Mouse (Mus musculus) heart, adult 10 weeks (tissue): ENCODE results near the gene Gm17428. TPM values are rescaled to one million over a fixed set of nuclear protein-coding genes. Genes with fewer than 3 reads are reported as not detected.

Experiments
- polyA plus RNA-seq: library from polyadenylated mRNA; stranded (reverse); fragments of 350-450 nt; fragmentation: Illumina TruSeq; extraction: RNeasy Lipid Tissue Mini Kit (QIAGEN cat#74804); gene quantifications from one replicate; pipeline ENCODE4 v1.2.3, GENCODE M21; 2014; ENCODE audit warnings: low read depth, low replicate concordance

Gm17428 gene
- not detected for polyA plus RNA-seq

DNA sequence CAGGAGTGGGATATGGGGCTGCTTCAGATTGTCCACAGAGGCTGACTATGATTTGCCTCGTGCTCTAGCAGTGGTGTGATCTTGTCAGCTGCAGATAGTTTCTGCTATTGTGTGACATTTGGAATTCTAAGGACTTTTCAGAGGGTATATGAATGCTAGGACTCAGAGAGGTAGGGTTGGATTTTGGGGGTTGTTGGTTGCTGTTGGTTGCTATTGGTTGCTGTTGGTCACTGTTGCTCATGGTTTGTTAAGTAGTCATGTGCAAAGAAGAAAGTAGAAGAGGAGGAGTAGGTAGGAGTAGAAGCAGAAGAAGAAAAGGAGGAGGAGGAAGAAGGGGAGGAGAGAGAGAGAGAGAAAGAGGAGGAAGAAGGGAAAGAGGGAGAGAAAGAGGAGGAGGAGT, at the start of gene Gm17428:
Gene Gm17428 (plus strand): TSS at position 301 of the 400 bp plus-strand sequence.

DNA sequence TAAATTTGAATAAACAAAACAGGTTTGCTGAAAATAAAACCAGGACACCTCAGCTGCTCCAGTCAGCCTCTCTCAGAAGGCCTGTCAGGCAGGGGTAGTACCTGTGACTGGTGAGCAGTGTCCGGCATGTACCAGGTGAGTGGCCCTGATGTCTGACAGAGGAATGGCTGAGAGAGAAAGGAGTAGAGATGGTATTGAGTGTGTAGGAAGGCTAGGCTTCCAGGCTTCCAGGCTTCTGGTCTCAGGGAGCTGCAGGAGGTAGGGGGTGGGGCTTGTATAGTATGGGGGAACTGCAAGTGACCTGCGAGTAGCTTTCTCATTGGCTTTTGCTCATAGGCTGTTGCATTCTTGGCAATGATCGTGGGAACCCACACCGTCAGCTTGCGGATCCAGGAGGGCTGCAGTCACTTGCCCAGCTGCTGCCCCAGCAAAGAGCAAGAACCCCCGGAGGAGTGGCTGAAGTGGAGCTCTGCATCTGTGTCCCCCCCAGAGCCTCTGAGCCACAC, 44.0 kb upstream of the Gm17428 start, which contains the start of gene Il25:
Gene Il25 (plus strand): TSS at position 51 of the 506 bp plus-strand sequence.

DNA sequence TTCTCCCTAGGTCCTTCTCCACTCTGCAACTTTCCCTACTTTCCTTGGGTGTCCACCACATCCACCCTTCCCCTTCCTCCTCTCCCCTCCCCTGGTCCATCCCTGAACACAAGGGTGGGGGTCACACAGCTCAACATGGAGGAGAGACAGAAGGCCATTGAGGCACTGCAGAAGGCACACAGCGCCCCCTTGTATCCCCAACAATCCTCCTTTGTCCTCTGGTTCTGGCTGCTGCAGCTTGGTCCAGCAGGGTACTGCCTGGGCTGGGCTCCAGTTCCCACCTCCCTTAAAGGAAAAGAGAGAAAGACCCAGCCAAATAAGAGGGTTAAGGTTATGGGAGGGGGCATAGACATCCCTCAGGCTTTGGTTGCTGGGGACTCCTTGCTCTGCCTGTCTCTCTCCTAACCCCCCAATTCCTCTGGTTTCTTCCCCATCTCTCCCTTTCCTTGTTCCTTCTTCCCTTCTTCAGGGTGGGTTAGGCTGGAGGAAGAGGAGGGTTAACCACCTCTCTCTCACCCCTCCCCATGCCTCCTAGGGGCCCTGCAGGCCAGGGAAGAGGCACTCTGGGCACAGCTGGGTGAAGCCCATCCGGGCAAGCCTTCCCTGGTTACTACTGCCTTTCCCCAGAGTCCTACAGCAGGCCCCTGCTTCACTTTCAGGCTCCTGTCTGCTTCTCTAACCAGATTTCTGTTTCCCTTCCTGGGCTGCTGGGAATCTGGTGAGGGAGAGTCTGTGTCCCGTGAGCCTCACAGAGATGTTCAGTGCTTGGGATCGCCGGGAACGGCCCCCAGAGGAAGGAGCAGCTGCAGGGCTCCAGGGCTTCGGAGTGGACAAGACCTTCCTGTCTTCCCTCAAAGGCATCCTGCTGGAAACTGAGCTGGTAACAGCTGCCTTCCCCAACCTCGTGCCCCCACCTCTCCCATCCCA, 40.6 kb upstream of the Gm17428 start, which contains the start of gene Cmtm5:
Gene Cmtm5 (plus strand): TSS at position 358 of the 927 bp plus-strand sequence.

DNA sequence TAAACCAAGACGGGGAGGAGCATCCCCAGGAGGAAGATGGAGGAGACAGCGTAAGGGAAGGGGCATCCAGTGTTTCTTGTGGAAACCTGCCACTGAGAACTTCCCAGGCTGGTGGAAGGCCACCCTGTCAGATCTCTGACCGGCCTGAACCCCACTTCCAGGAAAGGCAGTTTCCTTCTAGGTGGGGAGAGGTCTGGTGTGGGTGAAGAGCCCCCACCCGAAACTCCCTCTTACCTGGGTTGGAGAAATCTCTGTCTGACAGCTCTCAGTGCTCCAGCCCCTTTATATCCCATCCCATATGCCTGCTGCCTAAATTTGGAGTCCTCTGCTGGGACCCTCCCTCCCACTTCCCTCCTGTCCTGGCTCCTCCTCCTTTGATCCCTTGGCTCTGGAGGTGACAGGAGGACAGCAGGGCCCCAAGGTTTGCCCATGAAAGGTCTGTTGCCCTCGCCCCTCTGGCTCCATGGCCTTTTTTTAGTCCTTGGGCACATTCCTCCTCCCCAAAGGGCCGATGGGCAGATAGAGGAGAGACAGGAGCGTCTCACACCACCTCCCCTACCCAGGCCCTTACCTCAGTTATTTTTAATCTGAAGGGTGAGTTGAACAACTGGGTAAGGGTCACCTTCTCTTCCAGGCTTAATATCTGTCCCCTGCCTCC, 10.3 kb upstream of the Gm17428 start, which contains the start of gene Myh6:
Gene Myh6 (minus strand): TSS at position 608 of the 658 bp plus-strand sequence.

DNA sequence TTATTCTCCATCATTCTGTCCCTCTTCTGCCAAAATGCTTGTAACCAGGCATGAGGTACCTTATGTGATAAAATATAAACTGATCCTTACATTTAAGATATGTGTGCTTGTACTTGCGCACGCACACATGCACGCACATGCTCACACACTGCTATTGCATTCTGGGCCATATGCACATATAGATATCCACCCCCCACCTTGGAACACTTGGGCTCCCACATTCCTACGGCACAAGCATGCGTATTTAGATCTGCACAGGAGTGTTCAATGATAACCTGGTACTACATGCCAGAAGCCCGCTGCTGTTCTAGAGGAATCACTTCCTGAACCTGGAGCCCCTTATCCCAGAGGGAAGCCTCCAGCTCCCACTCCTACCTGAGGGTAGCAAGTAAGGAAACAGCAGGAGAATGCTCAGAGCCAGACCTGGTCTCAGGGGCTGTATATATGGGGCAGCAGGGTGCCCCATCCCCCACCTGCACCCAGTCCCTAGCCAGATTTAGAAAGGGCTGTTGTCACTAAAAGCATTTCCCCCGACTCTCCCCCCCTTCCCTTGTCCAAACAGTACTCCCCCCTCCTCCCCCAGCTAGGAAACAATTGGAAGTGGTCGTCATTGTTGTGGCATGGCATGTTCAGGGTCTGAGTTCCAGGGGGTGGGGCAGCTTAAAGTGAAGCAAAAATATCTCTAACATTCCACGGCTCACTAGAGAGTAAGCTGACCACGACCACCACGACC, 17.6 kb downstream of the Gm17428 start, which contains the start of gene Myh7:
Gene Myh7 (minus strand): TSS at position 491 of the 733 bp plus-strand sequence.

DNA sequence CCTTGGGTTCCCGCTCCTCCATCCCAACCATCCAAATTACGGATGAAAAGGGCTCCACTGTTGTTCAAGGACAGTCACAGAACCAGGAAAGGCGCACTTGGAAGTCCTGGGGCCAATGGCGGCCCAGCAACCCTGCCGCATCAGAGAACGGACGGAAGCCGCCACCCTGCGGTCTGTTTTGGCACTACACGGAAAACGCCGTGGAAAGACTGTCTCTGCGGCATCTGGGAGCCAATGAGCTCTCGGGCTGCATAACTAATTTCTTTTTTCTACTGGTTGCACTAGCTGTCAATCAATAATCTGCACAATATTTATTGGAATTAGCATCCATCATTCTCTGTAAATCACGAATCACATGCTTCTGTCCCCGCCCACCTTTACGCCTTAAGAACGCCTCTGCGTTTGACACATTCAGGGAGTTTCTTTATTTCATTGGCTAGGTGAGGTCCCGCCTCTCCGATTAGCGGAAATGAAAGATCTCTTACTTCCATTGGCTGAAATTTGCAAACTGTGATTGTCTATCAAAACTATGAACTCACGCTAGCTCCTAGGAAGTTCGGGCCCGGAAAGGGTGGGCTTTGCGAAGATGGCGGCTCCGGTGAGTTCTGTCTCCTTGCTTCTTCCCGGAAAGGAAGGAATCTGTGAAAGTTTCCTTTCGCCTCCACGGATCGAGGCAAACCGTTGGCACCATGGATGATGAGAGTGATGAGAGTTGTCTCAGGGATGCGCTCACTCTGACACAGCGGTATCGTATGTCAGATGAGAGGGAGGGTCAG, 38.4 kb downstream of the Gm17428 start, which contains the start of gene Ngdn:
Gene Ngdn (plus strand): TSS at position 464 of the 776 bp plus-strand sequence.

Other genes starting within 250 kb of the Gm17428 start
- 2.3 TPM for gene Slc7a8, start 195.0 kb upstream of the Gm17428 start, polyA plus RNA-seq
- not detected for gene Rnf212b, start 162.8 kb upstream of the Gm17428 start, polyA plus RNA-seq
- 4.2 TPM for gene Homez, start 106.0 kb upstream of the Gm17428 start, polyA plus RNA-seq
- gene Ppp1r3e, start 99.4 kb upstream of the Gm17428 start, polyA plus RNA-seq = 6.7 TPM
- gene Bcl2l2, start 93.6 kb upstream of the Gm17428 start, polyA plus RNA-seq = 44.0 TPM
- gene Gm20521, start 93.5 kb upstream of the Gm17428 start, polyA plus RNA-seq = not detected
- 80.5 TPM for gene Pabpn1, start 84.4 kb upstream of the Gm17428 start, polyA plus RNA-seq
- gene Slc22a17, start 63.8 kb upstream of the Gm17428 start, polyA plus RNA-seq = 7.5 TPM
- gene Efs, start 50.8 kb upstream of the Gm17428 start, polyA plus RNA-seq = 2.7 TPM
- gene Il25, start 44.2 kb upstream of the Gm17428 start, polyA plus RNA-seq = not detected
- gene Cmtm5, start 40.7 kb upstream of the Gm17428 start, polyA plus RNA-seq = 1.1 TPM
- gene Myh6, start 10.0 kb upstream of the Gm17428 start, polyA plus RNA-seq = 19,749 TPM
- gene Myh7, start 17.7 kb downstream of the Gm17428 start, polyA plus RNA-seq = 68.0 TPM
- 34.7 TPM for gene Ngdn, start 38.5 kb downstream of the Gm17428 start, polyA plus RNA-seq
- 2.3 TPM for gene Zfhx2, start 115.4 kb downstream of the Gm17428 start, polyA plus RNA-seq
- gene Thtpa, start 117.9 kb downstream of the Gm17428 start, polyA plus RNA-seq = 17.0 TPM
- gene Ap1g2, start 129.7 kb downstream of the Gm17428 start, polyA plus RNA-seq = 8.4 TPM
- 0.16 TPM for gene Jph4, start 140.0 kb downstream of the Gm17428 start, polyA plus RNA-seq
- not detected for gene Dhrs2, start 245.1 kb downstream of the Gm17428 start, polyA plus RNA-seq